Mouse (Mus musculus) limb, embryonic 14.5 days (tissue): Measurements from ENCODE around the gene Adam19. TPM values are rescaled to one million over a fixed set of nuclear protein-coding genes. Genes with fewer than 3 reads are reported as not detected.
"Not testable (repeated sequence)": the region's sequence is repeated elsewhere in the genome, so short reads cannot be mapped to it uniquely, and the experiment has no call there.

Experiments
- ATAC-seq: fragments of 200-750 bp; cut with Nextera tagmentation; 2 replicates; pipeline ENCODE4 v1.8.0; 2017; ENCODE audit warnings: low read depth, moderate number of reproducible peaks, moderate TSS enrichment; ENCODE audit not compliant: low FRiP score
- DNase-seq: peaks from one replicate; pipeline ENCODE4 v3.0.0-alpha.2; 2015; ENCODE audit warnings: low spot score
- H3K27ac ChIP-seq: fragments of 300-500 bp; sonication (generic); replicated peaks from 2 replicates; pipeline ENCODE4 v1.5.1; 2014; ENCODE audit warnings: low read depth, mild to moderate bottlenecking, low read length, moderate library complexity, mixed read lengths
- H3K27me3 ChIP-seq: fragments of 300-500 bp; sonication (generic); 2 replicates; pipeline ENCODE4 v1.6.1; 2014; ENCODE audit warnings: low read length, mixed read lengths; ENCODE audit not compliant: control insufficient read depth, insufficient read depth
- H3K36me3 ChIP-seq: fragments of 300-500 bp; sonication (generic); 2 replicates; pipeline ENCODE4 v1.6.1; 2014; ENCODE audit warnings: mild to moderate bottlenecking, low read length, moderate library complexity, mixed read lengths; ENCODE audit not compliant: control insufficient read depth, insufficient read depth
- H3K4me1 ChIP-seq: fragments of 300-500 bp; sonication (generic); 2 replicates; pipeline ENCODE4 v1.6.1; 2014; ENCODE audit warnings: antibody characterized with exemption, low read length, mixed read lengths; ENCODE audit not compliant: control insufficient read depth, insufficient read depth
- H3K4me2 ChIP-seq: fragments of 300-500 bp; sonication (generic); replicated peaks from 2 replicates; pipeline ENCODE4 v1.6.1; 2014; ENCODE audit warnings: low read depth, mild to moderate bottlenecking, low read length, moderate library complexity; ENCODE audit not compliant: severe bottlenecking
- H3K4me3 ChIP-seq: fragments of 300-500 bp; sonication (generic); replicated peaks from 2 replicates; pipeline ENCODE4 v1.5.1; 2014; ENCODE audit warnings: low read length
- H3K9ac ChIP-seq: fragments of 300-500 bp; sonication (generic); 2 replicates; pipeline ENCODE4 v1.6.1; 2014; ENCODE audit warnings: mild to moderate bottlenecking, low read depth, low read length, moderate library complexity; ENCODE audit not compliant: severe bottlenecking
- H3K9me3 ChIP-seq: fragments of 300-500 bp; sonication (generic); 2 replicates; pipeline ENCODE4 v1.6.1; 2016; ENCODE audit warnings: low read length; ENCODE audit not compliant: control insufficient read depth
- POLR2A ChIP-seq: fragments of 200-500 bp; IDR thresholded peaks from 2 replicates; pipeline ENCODE4 v1.8.0; 2012; ENCODE audit warnings: inconsistent platforms, mild to moderate bottlenecking, moderate library complexity, borderline replicate concordance; ENCODE audit not compliant: insufficient read depth, insufficient read length; ENCODE audit errors: extremely low read depth
- WGBS: fragments of 180-500 bp; shearing (Covaris S2); extraction: QIAGEN DNeasy Blood & Tissue Kit; methylation state at CpG from one replicate; pipeline ENCODE4 v1.1.7; 2014; 5-methylcytosine and 5-hydroxymethylcytosine counted together
- polyA plus RNA-seq, 2 experiments: library from polyadenylated mRNA; depleted of rRNA in 1 of 2; stranded (reverse) in 1 of 2; unstranded in 1 of 2; fragments of >200 nt; fragmentation: Nextera tagmentation in 1 of 2; extraction: Ambion mirVana in 1 of 2; gene quantifications; 2 replicates each; pipeline versions ENCODE4 v1.2.1 to v1.2.3; 2012 to 2014

Gene Adam19
- polyA plus RNA-seq, 2 experiments: 13.3 to 29.3 TPM

DNA sequence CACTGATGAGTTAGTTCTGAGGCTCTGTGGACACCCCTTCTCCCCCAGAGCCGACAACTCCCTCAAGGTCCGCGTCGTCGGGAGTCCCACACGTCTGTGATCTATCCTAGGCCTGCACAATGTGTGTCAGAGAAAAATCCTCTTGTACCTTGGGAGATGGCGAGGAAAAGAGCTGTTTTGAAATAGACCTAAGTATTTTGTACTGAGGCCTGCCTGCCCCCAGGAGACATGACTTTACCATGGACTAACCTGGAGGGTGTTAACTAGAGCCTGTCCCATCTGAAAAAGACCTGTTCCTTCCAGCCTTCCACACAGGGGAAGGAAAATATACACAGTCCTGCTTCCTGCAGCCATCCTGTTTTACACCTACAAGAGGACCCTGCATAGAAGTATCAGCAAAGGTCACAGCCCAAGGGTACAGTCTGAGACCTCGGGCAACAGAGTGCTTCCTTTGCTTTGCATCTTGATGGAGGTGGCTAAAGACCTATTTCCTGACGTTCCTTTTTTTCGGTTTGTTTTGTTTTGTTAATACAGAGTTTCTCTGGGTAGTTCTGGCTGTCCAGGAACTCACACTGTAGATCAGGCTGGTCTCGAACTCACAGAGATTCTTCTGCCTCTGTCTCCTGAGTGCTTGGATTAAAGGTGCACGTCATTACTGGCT, 14.1 kb upstream of the Adam19 start:
- H3K27ac ChIP-seq: no peak overlapping the region
- TF ChIP-seq POLR2A: no peak
- H3K4me2 ChIP-seq: no peak overlapping the region
- no peaks in the 10 kb centered on the region for H3K9me3 ChIP-seq
- H3K27me3 ChIP-seq: no peaks in the 10 kb centered on the region
- 81% methylated on average over 12 of the region's 12 CpGs for WGBS
- H3K9ac ChIP-seq: no peak overlapping the region
- H3K36me3 ChIP-seq: no peaks in the 10 kb centered on the region
- no peak for ATAC-seq
- no peak overlapping the region for H3K4me3 ChIP-seq
- no peak for DNase-seq
- H3K4me1 ChIP-seq: peaks cover 7% of the 10 kb centered on the region

DNA sequence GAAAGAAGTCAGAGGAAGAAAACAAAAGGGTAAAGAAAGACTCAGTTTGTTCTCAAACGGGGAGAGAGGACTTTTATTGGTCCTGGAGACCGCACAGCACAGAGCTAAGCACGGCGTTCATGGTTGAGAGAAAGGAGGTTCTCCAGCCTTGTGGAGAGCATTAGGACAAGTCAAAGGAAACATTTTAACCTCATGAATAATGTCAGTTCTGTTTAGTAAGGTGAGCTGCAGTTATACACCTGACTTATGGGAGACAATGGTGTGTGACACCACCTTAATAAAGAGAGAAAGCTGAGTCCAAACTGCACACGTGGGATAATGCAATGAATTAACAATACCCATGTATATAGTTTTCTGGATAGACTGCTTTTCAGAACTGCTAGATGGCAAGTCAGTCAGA, 11.0 kb upstream of the Adam19 start:
- H3K9ac ChIP-seq: no peak overlapping the region
- TF ChIP-seq POLR2A: no peak
- WGBS: 85% methylated on average over 5 of the region's 5 CpGs
- H3K4me1 ChIP-seq: no peaks in the 10 kb centered on the region
- DNase-seq (no peak), ATAC-seq (no peak)
- no peak overlapping the region for H3K27ac ChIP-seq
- H3K27me3 ChIP-seq: no peaks in the 10 kb centered on the region
- H3K36me3 ChIP-seq: no peaks in the 10 kb centered on the region
- H3K4me3 ChIP-seq: no peak overlapping the region
- no peak overlapping the region for H3K4me2 ChIP-seq
- no peaks in the 10 kb centered on the region for H3K9me3 ChIP-seq

DNA sequence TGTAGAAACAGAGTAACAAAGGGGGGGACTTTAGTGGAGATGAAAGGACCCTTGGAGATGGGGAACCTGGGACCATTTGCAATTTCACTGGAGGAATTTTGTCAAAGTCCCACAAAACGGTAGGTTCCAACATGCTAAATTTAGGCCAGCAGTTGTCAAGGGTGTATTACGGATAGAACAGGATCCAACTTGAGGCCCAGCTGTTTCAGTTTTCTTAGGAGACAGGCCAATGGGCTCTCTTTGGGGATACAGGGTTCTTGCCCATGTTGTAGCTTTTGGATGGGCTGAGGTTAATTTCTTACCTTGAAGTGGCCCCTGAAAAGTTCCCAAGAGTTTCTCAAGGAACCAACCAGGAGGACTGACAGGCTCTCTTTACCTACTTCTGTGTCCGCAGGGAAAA, 8.5 kb upstream of the Adam19 start:
- DNase-seq: no peak

DNA sequence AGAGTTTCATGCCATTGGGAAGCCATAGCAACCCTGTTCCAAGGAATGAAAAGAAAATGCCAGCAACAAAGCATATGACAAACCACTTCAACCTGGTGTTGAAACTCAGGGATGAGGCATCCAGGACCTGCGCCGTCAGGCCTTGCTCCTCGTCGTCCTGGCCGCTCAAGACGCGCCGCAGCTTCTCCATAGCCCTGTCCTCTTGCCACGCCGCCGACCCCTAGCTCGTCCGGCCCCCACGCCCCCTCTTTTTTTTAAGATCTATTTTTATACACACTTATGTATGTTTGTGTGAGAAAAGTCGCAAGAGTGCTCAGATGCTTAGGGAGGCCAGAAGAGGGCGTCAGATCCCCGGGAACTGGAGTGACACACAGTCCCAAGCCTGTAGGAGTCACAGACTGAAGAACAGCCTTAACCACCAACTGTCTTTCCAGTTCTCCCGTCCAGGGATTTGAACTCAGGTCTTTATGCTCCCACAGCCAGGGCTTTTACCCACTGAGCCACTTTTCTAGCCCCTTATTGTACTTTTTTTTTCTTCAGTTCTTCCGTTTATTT, 3.6 kb upstream of the Adam19 start, which contains the start of gene Gm12166:
Gm12166 (minus strand) TSS at position 217 of the 555 bp plus-strand sequence.
- not testable (repeated sequence) for H3K4me3 ChIP-seq, H3K36me3 ChIP-seq, H3K9ac ChIP-seq, H3K4me2 ChIP-seq, ATAC-seq, H3K4me1 ChIP-seq, H3K9me3 ChIP-seq, H3K27ac ChIP-seq, H3K27me3 ChIP-seq, DNase-seq
- 40% methylated on average over 19 of the region's 19 CpGs for WGBS

More for the DNA sequence above, 8.5 kb upstream of the Adam19 start:
- Histone ChIP-seq H3K4me2 (no peak overlapping the region), H3K27ac (no peak overlapping the region), H3K4me3 (no peak overlapping the region), H3K27me3 (no peaks in the 10 kb centered on the region), H3K4me1 (no peaks in the 10 kb centered on the region), H3K9me3 (no peaks in the 10 kb centered on the region), H3K36me3 (no peaks in the 10 kb centered on the region), H3K9ac (no peak overlapping the region)
- no peak for TF ChIP-seq POLR2A
- no peak for ATAC-seq
- WGBS: 79% methylated on average over 3 of the region's 3 CpGs

DNA sequence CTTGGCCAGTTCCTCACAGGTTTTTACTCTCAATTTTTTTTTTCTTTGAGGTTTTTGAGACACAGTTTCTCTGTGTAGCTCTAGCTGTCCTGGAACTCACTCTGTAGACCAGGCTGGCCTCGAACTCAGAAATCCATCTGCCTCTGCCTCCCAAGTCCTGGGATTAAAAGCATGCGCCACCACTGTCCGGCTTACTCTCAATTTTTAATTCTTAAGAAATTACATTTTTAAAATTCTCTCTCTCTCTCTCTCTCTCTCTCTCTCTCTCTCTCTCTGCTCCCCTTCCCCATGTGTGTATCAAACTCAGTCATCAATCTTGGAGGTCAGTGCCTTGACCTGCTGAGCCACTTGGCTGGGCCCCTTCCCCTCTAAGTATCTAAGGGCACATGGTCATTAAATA, 2.3 kb upstream of the Adam19 start:
- H3K9me3 ChIP-seq, H3K4me2 ChIP-seq, H3K36me3 ChIP-seq, DNase-seq, H3K27me3 ChIP-seq, H3K9ac ChIP-seq, H3K27ac ChIP-seq, H3K4me3 ChIP-seq, ATAC-seq: not testable (repeated sequence)
- WGBS: 94% methylated on average over 3 of the region's 3 CpGs
- H3K4me1 ChIP-seq: peaks cover 10% of the 10 kb centered on the region
